Mouse (Mus musculus) c-Kit-positive CD71-positive TER-119-positive erythroid progenitor cells, embryonic 14.5 days (primary cell): ENCODE measurements around the gene Gm10439.
"Not testable (repeated sequence)": the region's sequence is repeated elsewhere in the genome, so short reads cannot be mapped to it uniquely, and the experiment has no call there.

Source experiments
- DNase-seq: peaks from one replicate; pipeline ENCODE4 v3.0.0-alpha.2; 2013; ENCODE audit warnings: low spot score

The Gm10439 gene

DNA sequence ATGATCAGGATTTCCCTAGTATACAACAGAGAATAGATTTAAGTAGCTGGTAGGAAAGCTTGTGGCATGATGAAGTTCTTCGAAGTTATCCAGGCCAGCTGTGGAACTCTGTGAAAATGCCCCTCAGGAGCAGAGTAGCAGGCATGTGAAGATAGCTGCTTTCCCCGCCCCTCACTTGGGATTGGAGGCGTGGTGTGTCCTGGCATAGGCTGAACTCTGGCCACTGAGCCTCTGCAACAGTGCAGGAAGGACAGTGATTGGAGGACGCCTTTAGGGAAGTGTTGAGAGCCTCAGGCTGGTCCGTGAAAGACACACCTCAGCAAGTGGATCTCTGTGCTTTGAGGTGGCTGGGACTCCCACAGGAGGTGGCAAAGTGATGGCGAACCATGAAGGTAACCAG is at the start of gene Gm10439:
Gene Gm10439 (plus strand): TSS at position 301 of the 400 bp plus-strand sequence.
- not testable (repeated sequence) for DNase-seq
